Mouse (Mus musculus) lung, postnatal 4 days (tissue): Measurements from ENCODE around the gene Rps4x.
A peak's percentile ranks its signal among the peaks of the same experiment; 100 is the strongest.

Experiments
- DNase-seq, 2 experiments: peaks; one replicate each; pipeline ENCODE4 v3.0.0; 2021

Gene Rps4x

GRCm38 (mm10) chrX:102188712-102189497, at the start of gene Rps4x:
TSS of gene Rps4x (minus strand) at chrX:102189394.
- peak; percentile 85 for DNase-seq

- DNase-seq, result peak in 1 of 2 experiments; percentile 35
Measured at GRCm38 (mm10) chrX:102219126-102219525, 29.9 kb upstream of the Rps4x start.

GRCm38 (mm10) chrX:102215356-102215755, 26.2 kb upstream of the Rps4x start:
- peak in 1 of 2 experiments; percentile 22 for DNase-seq

- no peak for DNase-seq
Measured at GRCm38 (mm10) chrX:102190840-102191239, 1.6 kb upstream of the Rps4x start.

- no peak for DNase-seq
Measured at GRCm38 (mm10) chrX:102189581-102189980, 387 bp upstream of the Rps4x start.

GRCm38 (mm10) chrX:102187023-102187699, 2.0 kb downstream of the Rps4x start:
- DNase-seq, result no peak

- DNase-seq, result no peak
Measured at GRCm38 (mm10) chrX:102182575-102182974, 6.6 kb downstream of the Rps4x start.

GRCm38 (mm10) chrX:102175538-102176287, 13.5 kb downstream of the Rps4x start:
- DNase-seq, result peak in 1 of 2 experiments; percentile 21

GRCm38 (mm10) chrX:102170900-102171299, 18.3 kb downstream of the Rps4x start:
- no peak for DNase-seq

- no peak for DNase-seq
Measured at GRCm38 (mm10) chrX:102170135-102170534, 19.1 kb downstream of the Rps4x start.

GRCm38 (mm10) chrX:102169724-102170123, 19.5 kb downstream of the Rps4x start:
- DNase-seq, result no peak

- peak in 1 of 2 experiments; percentile 54 for DNase-seq
Measured at GRCm38 (mm10) chrX:102166986-102167385, 22.2 kb downstream of the Rps4x start.

- no peak for DNase-seq
Measured at GRCm38 (mm10) chrX:102166521-102166920, 22.7 kb downstream of the Rps4x start.

- DNase-seq, result peak in 1 of 2 experiments; percentile 26
Measured at GRCm38 (mm10) chrX:102163529-102163928, 25.7 kb downstream of the Rps4x start.

GRCm38 (mm10) chrX:102163096-102163495, 26.1 kb downstream of the Rps4x start:
- DNase-seq, result no peak

- no peak for DNase-seq
Measured at GRCm38 (mm10) chrX:102160528-102160927, 28.7 kb downstream of the Rps4x start.

GRCm38 (mm10) chrX:102159778-102160177, 29.4 kb downstream of the Rps4x start:
- DNase-seq, result peak in 1 of 2 experiments; percentile 38

GRCm38 (mm10) chrX:102157423-102157791, 31.8 kb downstream of the Rps4x start:
- no peak for DNase-seq

GRCm38 (mm10) chrX:102156618-102157422, 32.4 kb downstream of the Rps4x start, which contains the start of gene Ercc6l:
TSS of gene Ercc6l (minus strand) at chrX:102157091.
- peak; percentile 93 to 97 for DNase-seq

GRCm38 (mm10) chrX:102141157-102141556, 48.0 kb downstream of the Rps4x start:
- DNase-seq, result peak in 1 of 2 experiments; percentile 54
